Mouse (Mus musculus) retina, embryonic 14.5 days (tissue): ENCODE data around the gene Ptprn2.

Experiments
- DNase-seq: peaks from one replicate; pipeline ENCODE4 v3.0.0-alpha.2; 2015; ENCODE audit warnings: low spot score

The Ptprn2 gene

GRCm38 (mm10) chr12:116646771-116647170 lies 161.3 kb downstream of the Ptprn2 start:
- DNase-seq: peak; percentile 35

- peak; percentile 79 for DNase-seq
These were observed 163.2 kb downstream of the Ptprn2 start for GRCm38 (mm10) chr12:116648584-116649206.

GRCm38 (mm10) chr12:116653684-116654083 lies 168.2 kb downstream of the Ptprn2 start:
- DNase-seq: no peak

GRCm38 (mm10) chr12:116660076-116660475 lies 174.6 kb downstream of the Ptprn2 start:
- DNase-seq: peak; percentile 49

GRCm38 (mm10) chr12:116661018-116661417 lies 175.5 kb downstream of the Ptprn2 start:
- DNase-seq: no peak

- DNase-seq: peak; percentile 54
These were observed 192.2 kb downstream of the Ptprn2 start for GRCm38 (mm10) chr12:116677701-116678100.

GRCm38 (mm10) chr12:116689832-116690231 lies 204.3 kb downstream of the Ptprn2 start:
- no peak for DNase-seq

- no peak for DNase-seq
These were observed 224.0 kb downstream of the Ptprn2 start for GRCm38 (mm10) chr12:116709535-116709934.

GRCm38 (mm10) chr12:116710716-116711115 lies 225.2 kb downstream of the Ptprn2 start:
- no peak for DNase-seq

GRCm38 (mm10) chr12:116711133-116711532 lies 225.6 kb downstream of the Ptprn2 start:
- no peak for DNase-seq

- no peak for DNase-seq
These were observed 227.6 kb downstream of the Ptprn2 start for GRCm38 (mm10) chr12:116713096-116713495.

- DNase-seq: no peak
These were observed 235.5 kb downstream of the Ptprn2 start for GRCm38 (mm10) chr12:116721062-116721461.

GRCm38 (mm10) chr12:116740141-116740540 lies 254.6 kb downstream of the Ptprn2 start:
- DNase-seq: no peak

- no peak for DNase-seq
These were observed 255.8 kb downstream of the Ptprn2 start for GRCm38 (mm10) chr12:116741300-116741699.

- no peak for DNase-seq
These were observed 260.9 kb downstream of the Ptprn2 start for GRCm38 (mm10) chr12:116746401-116746800.

GRCm38 (mm10) chr12:116752784-116753183 lies 267.3 kb downstream of the Ptprn2 start:
- peak; percentile 26 for DNase-seq

GRCm38 (mm10) chr12:116763961-116764360 lies 278.4 kb downstream of the Ptprn2 start:
- no peak for DNase-seq

- DNase-seq: no peak
These were observed 285.4 kb downstream of the Ptprn2 start for GRCm38 (mm10) chr12:116770911-116771310.

GRCm38 (mm10) chr12:116771493-116771892 lies 286.0 kb downstream of the Ptprn2 start:
- no peak for DNase-seq

- peak; percentile 38 for DNase-seq
These were observed 286.6 kb downstream of the Ptprn2 start for GRCm38 (mm10) chr12:116772081-116772566.

GRCm38 (mm10) chr12:116773344-116773743 lies 287.8 kb downstream of the Ptprn2 start:
- no peak for DNase-seq

GRCm38 (mm10) chr12:116776447-116776846 lies 290.9 kb downstream of the Ptprn2 start:
- DNase-seq: no peak

GRCm38 (mm10) chr12:116778095-116779090 lies 292.9 kb downstream of the Ptprn2 start:
- DNase-seq: no peak
